Mouse (Mus musculus) heart, adult 2 months (tissue): ENCODE measurements around the gene Camta1. TPM values are rescaled to one million over a fixed set of nuclear protein-coding genes. Genes with fewer than 3 reads are reported as not detected.

Source experiments
- DNase-seq, 2 experiments: peaks; one replicate each; pipeline ENCODE4 v3.0.0; 2021
- H3K27ac ChIP-seq: fragments of 200-600 bp; 2 replicates; pipeline ENCODE4 v1.8.1; 2022
- H3K27me3 ChIP-seq: fragments of 200-500 bp; 2 replicates; pipeline ENCODE4 v1.6.1; 2012; ENCODE audit warnings: mild to moderate bottlenecking, low read length, inconsistent platforms, mixed read lengths; ENCODE audit not compliant: control insufficient read depth, insufficient read depth
- H3K36me3 ChIP-seq: fragments of 200-500 bp; 2 replicates; pipeline ENCODE4 v1.6.1; 2012; ENCODE audit warnings: low read length, inconsistent platforms; ENCODE audit not compliant: control insufficient read depth, insufficient read depth
- H3K4me1 ChIP-seq: fragments of 200-500 bp; 2 replicates; pipeline ENCODE4 v1.6.1; 2011; ENCODE audit warnings: low read length; ENCODE audit not compliant: control insufficient read depth, insufficient read depth
- H3K4me3 ChIP-seq: fragments of 200-600 bp; 2 replicates; pipeline ENCODE4 v1.8.1; 2022
- H3K79me2 ChIP-seq: fragments of 200-500 bp; replicated peaks from 2 replicates; pipeline ENCODE4 v1.6.1; 2012; ENCODE audit warnings: mild to moderate bottlenecking, inconsistent platforms, low read length, moderate library complexity, mixed read lengths; ENCODE audit not compliant: control insufficient read depth, insufficient read depth
- H3K9ac ChIP-seq: fragments of 200-500 bp; 2 replicates; pipeline ENCODE4 v1.6.1; 2012; ENCODE audit warnings: low read depth, mild to moderate bottlenecking, control low read depth, inconsistent platforms, low read length, mixed read lengths
- CTCF ChIP-seq: fragments of 200-600 bp; IDR thresholded peaks from 2 replicates; pipeline ENCODE4 v1.8.1; 2022; ENCODE audit warnings: antibody characterized with exemption, mild to moderate bottlenecking, moderate library complexity
- EP300 ChIP-seq: fragments of 200-500 bp; IDR thresholded peaks from 2 replicates; pipeline ENCODE4 v1.6.1; 2011; ENCODE audit warnings: low read depth, low read length, control low read depth; ENCODE audit not compliant: insufficient read depth
- POLR2A ChIP-seq: fragments of 200-500 bp; IDR thresholded peaks from 2 replicates; pipeline ENCODE4 v1.6.1; 2011; ENCODE audit warnings: mild to moderate bottlenecking, low read depth, low read length, control low read depth; ENCODE audit not compliant: insufficient read depth
- WGBS: fragments of 180-500 bp; shearing (Covaris S2); methylation state at CpG from one replicate; pipeline ENCODE4 v1.1.7; 2018; 5-methylcytosine and 5-hydroxymethylcytosine counted together
- intact Hi-C: fragments of 180-260 bp; cut with DNase I; formaldehyde crosslinking; loops from one replicate; pipeline ENCODE4 v1.15.1; 2025
- polyA plus RNA-seq: library from polyadenylated mRNA; depleted of rRNA; stranded (reverse); fragments of >200 nt; gene quantifications from 2 replicates; pipeline ENCODE4 v1.2.3, GENCODE M21; 2012
- total RNA-seq, 2 experiments: library from RNA; stranded (reverse); gene quantifications; 2 replicates each; pipeline ENCODE4 v1.2.3; 2021

Camta1 gene
- total and polyA plus RNA-seq, 3 experiments = 39.4 to 234 (median 208) TPM

DNA sequence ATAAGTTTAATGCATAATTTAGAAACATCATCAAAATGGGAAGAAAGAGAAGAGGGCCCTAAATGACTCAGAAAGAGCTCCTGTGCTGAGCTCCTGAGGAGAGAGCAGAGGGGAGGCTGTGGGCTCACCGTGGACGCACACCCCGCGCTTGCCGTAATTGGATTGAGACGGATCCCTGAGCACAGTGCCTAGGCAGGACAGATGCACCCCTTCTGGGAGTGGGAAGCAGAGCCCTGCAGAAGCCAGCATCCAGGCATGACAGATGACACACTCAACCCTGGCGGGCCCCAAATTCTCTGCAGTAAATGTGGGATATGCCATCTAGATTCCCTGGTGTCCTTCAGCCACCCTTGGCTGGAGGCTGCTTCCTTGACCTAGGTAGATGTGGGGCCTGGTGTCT lies 654.1 kb downstream of the Camta1 start:
- Histone ChIP-seq H3K27ac (no peak overlapping the region), H3K36me3 (no peaks in the 10 kb centered on the region), H3K79me2 (no peaks in the 10 kb centered on the region), H3K4me3 (no peak overlapping the region), H3K4me1 (no peaks in the 10 kb centered on the region), H3K27me3 (no peaks in the 10 kb centered on the region), H3K9ac (no peak overlapping the region)
- DNase-seq = no peak
- 90% methylated on average over 7 of the region's 7 CpGs for WGBS
- intact Hi-C loops = no loop called here
- TF ChIP-seq POLR2A (no peak), CTCF (no peak), EP300 (no peak)

GRCm38 (mm10) chr4:151202891-151203290 lies 658.8 kb downstream of the Camta1 start:
- 79% methylated on average over 6 of the region's 6 CpGs for WGBS

DNA sequence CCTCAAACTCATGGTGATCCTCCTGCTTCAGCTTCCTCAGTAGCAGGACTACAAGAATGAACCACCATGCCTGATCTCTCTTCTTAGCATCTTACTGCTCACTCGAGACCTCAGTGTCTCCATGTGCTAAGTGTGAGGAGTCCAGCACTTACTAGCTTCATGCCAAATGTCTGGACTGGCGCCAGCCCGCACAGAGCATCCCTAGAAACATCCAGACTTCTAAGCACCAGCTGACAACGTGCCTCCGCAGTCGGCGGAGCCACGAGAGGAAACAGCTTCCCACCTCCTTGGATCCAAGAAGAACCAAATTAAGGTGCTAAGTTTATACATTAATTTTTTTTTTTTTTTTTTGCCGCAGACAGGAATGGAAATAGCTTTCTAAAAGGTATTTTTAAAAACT lies 661.4 kb downstream of the Camta1 start:
- TF ChIP-seq EP300 (no peak), POLR2A (no peak), CTCF (no peak)
- Histone ChIP-seq H3K27ac (no peak overlapping the region), H3K4me3 (no peak overlapping the region), H3K27me3 (no peaks in the 10 kb centered on the region), H3K9ac (no peak overlapping the region), H3K4me1 (no peaks in the 10 kb centered on the region), H3K36me3 (no peaks in the 10 kb centered on the region), H3K79me2 (no peaks in the 10 kb centered on the region)
- intact Hi-C loops = no loop called here
- 74% methylated on average over 9 of the region's 9 CpGs for WGBS
- no peak for DNase-seq

More at GRCm38 (mm10) chr4:151202891-151203290, 658.8 kb downstream of the Camta1 start:
- no peak for TF ChIP-seq EP300
- intact Hi-C loops = no loop called here
- no peak overlapping the region for H3K4me3 ChIP-seq
- H3K27me3 ChIP-seq = no peaks in the 10 kb centered on the region
- H3K79me2 ChIP-seq = no peaks in the 10 kb centered on the region
- DNase-seq = no peak
- H3K36me3 ChIP-seq = no peaks in the 10 kb centered on the region
- no peak overlapping the region for H3K27ac ChIP-seq
- no peaks in the 10 kb centered on the region for H3K4me1 ChIP-seq
- no peak overlapping the region for H3K9ac ChIP-seq

DNA sequence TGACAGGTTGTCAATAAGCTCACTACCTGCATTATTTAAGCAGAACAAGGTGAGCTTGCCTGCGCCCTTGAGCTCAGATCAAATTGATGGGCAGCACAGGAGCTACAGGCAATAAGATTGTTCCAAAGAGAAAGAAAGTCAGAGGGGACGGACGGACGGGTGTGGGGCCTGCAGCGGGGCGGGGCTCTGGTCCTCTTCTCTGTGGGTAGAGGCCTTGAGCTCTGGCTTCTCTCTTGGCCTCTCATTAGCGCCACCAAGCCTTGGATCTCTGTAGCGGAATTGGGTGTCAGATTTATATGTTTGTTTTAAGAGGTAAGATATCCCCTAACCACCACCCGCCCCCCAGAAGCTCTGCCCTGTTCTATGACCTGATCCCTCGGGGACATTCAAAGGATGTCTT lies 666.5 kb downstream of the Camta1 start:
- H3K4me1 ChIP-seq = peaks cover 1% of the 10 kb centered on the region; the same call in 1 of the 2 replicates
- H3K79me2 ChIP-seq = no peaks in the 10 kb centered on the region
- intact Hi-C loops = loop anchor here (5.0 kb wide), 1 partner anchor 42 kb away; no protein-coding TSS in a partner anchor
- peak overlapping the region; percentile 60 for H3K27ac ChIP-seq
- no peak overlapping the region for H3K4me3 ChIP-seq
- no peaks in the 10 kb centered on the region for H3K27me3 ChIP-seq
- no peak for TF ChIP-seq EP300
- no peak for TF ChIP-seq CTCF
- TF ChIP-seq POLR2A = no peak
- WGBS = 68% methylated on average over 10 of the region's 10 CpGs
- no peaks in the 10 kb centered on the region for H3K36me3 ChIP-seq
- H3K9ac ChIP-seq = no peak overlapping the region
- no peak for DNase-seq

- Histone ChIP-seq H3K9ac (no peak overlapping the region), H3K79me2 (no peaks in the 10 kb centered on the region), H3K4me3 (no peak overlapping the region), H3K27me3 (no peaks in the 10 kb centered on the region), H3K36me3 (no peaks in the 10 kb centered on the region), H3K27ac (peak overlapping the region; percentile 60), H3K4me1 (peaks cover 1% of the 10 kb centered on the region; the same call in 1 of the 2 replicates)
- DNase-seq = peak; percentile 31 to 48
- 34% methylated on average over 4 of the region's 4 CpGs for WGBS
- TF ChIP-seq POLR2A (no peak), EP300 (0 out of 2 replicates have a peak, but pooled peaks have one; percentile 35)
- intact Hi-C loops = loop anchor here (5.0 kb wide), 1 partner anchor 43 kb away; no protein-coding TSS in a partner anchor
Observed at GRCm38 (mm10) chr4:151194715-151195097, 667.0 kb downstream of the Camta1 start.

DNA sequence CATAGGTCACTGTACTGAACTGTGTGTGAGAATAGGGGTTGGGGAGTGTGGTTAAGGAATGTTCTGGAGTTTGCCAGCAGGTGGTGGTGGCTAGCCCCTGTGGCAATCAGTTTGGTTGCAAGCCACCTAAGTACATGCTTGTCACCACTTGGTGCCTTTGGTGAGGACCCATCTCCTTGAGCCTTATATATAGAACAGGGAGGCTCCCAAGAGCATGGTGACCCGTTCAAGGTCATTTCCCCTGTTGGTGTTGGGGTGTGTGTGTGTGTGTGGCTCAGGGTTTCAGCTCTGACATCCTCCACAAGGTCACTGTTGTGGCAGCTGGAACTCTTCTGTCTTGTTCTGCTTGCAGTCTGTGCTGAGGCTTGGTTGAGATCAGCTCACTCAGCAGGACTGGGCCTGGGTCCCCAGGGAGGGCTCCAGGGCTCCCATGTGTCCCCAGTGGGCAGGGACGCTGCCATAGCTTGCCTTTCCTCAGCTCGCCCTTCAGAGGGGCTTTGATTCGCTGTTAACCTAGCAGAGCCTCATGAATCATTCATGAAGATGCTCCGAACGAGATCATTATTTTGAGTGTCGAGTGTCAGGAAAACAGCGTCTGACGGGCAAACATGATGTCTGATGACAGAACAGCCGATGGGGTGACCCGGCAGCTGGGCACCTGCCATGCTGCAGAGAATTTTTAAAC lies 667.5 kb downstream of the Camta1 start:
- 44% methylated on average over 11 of the region's 11 CpGs for WGBS
- intact Hi-C loops = no loop called here
- peak in 1 of 2 experiments; percentile 8 for DNase-seq

More for the DNA sequence above, 667.5 kb downstream of the Camta1 start:
- Histone ChIP-seq H3K79me2 (no peaks in the 10 kb centered on the region), H3K4me1 (peaks cover 1% of the 10 kb centered on the region; the same call in 1 of the 2 replicates), H3K36me3 (no peaks in the 10 kb centered on the region), H3K27me3 (no peaks in the 10 kb centered on the region), H3K9ac (no peak overlapping the region), H3K4me3 (no peak overlapping the region), H3K27ac (peak overlapping the region; percentile 60)
- TF ChIP-seq POLR2A = no peak
- TF ChIP-seq EP300 = no peak
- no peak for TF ChIP-seq CTCF
